Mouse (Mus musculus): ENCODE measurements around the gene Nans. TPM values are rescaled to one million over a fixed set of nuclear protein-coding genes. Genes with fewer than 3 reads are reported as not detected.

The Nans gene
- polyA plus RNA-seq, 1 experiment from 2014 or later, result 80.6 TPM

DNA sequence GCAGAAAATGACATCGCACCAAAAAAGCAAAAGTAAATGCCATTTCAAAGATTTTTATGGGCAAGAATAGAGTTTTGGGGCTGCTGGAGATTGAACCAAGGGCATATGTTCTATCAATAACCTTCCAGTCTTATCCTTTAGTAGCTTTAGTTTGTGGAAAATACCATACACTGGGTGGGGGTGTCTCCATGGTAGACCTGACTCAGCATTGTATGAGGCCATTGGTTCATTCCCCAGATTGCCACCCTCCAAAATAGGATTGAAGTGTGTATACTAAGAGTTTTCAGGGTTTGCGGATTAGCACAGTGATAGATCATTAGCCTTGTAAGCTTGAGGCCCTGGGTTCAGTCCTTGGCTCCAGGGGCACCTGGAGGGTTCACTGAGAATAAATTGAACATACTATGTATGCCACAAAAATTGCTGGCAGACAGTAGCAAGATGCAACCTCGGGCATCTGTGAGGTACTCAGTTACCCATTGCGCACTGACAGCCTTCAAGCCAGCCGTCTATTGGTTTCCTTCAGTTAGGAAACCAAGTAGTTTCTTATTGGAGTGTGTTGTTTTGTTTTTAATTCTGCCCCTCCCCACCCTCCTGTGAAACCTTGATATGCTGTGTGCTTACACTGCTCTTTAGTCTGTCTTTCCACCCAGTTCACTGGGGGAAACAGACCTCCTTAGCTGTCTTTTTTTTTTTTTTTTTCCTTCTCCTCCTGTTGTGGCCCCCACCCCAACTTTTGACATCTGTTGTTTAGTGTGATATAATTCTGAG lies 34.8 kb upstream of the Nans start:
- Histone ChIP-seq H3K4me1 (peaks cover 56% of the 10 kb centered on the region), H3K9me3 (replicated peaks) (no peaks in the 10 kb centered on the region), H3K27me3 (ENCODE audit: low read depth, poor library complexity, severe bottlenecking) (no peaks in the 10 kb centered on the region), H3K4me3 (peak overlapping the region; percentile 91; the same call in 1 of the 2 replicates), H3K36me3 (peaks cover 29% of the 10 kb centered on the region), H3K27ac (replicated peaks) (no peak overlapping the region)
- DNase-seq (ENCODE audit: low spot score), result no peak
- 90% methylated on average over 5 of the region's 5 CpGs for WGBS

DNA sequence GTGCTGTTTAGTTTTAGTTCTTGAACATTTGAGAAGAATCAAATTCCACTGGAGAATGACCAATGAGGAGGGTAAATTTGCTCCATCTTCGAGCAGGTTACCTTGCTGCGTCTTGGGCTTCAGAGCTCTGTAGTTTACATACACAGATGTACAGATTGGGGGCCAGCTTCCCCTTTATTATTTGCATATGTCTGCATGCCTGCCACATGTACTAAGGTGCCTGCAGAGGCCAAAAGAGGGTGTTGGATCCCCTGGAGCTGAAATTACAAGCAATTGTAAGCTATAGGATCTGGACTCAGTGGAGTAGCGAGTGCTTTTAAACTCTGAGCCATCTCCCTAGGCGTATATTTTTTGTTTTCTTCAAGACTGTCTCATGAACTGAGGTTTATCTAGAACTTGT lies 32.3 kb upstream of the Nans start:
- no peak for DNase-seq (ENCODE audit: low spot score)
- H3K36me3 ChIP-seq, result peaks cover 54% of the 10 kb centered on the region
- H3K9me3 ChIP-seq (replicated peaks), result no peaks in the 10 kb centered on the region
- no peaks in the 10 kb centered on the region for H3K27me3 ChIP-seq (ENCODE audit: low read depth, poor library complexity, severe bottlenecking)
- no peak overlapping the region for H3K27ac ChIP-seq (replicated peaks)
- WGBS, result 95% methylated on average over 4 of the region's 4 CpGs
- no peak overlapping the region for H3K4me3 ChIP-seq
- H3K4me1 ChIP-seq, result peaks cover 43% of the 10 kb centered on the region

DNA sequence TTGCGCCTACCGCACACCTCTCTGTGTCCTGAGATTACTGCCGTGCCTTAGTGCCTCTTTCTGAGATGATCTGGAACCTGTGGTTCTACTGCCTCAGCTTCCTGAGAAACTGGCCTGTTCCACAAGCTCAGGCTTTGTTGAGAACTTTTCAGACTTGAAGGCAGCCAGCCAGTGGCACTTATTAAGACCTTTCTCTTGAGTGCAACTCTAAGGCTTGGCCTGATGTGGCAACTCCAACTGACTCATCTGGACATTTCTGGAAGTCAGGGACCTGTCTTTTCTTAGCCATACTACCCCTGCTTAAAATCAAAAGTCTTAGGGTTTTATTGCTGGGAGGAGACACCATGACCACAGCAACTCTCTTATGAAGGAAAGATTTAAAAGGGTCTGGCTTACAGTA lies 31.9 kb upstream of the Nans start:
- no peak overlapping the region for H3K27ac ChIP-seq (replicated peaks)
- DNase-seq (ENCODE audit: low spot score), result no peak
- 89% methylated on average over 3 of the region's 3 CpGs for WGBS
- H3K36me3 ChIP-seq, result peaks cover 58% of the 10 kb centered on the region
- peaks cover 42% of the 10 kb centered on the region for H3K4me1 ChIP-seq
- no peaks in the 10 kb centered on the region for H3K27me3 ChIP-seq (ENCODE audit: low read depth, poor library complexity, severe bottlenecking)
- H3K4me3 ChIP-seq, result no peak overlapping the region
- H3K9me3 ChIP-seq (replicated peaks), result no peaks in the 10 kb centered on the region

DNA sequence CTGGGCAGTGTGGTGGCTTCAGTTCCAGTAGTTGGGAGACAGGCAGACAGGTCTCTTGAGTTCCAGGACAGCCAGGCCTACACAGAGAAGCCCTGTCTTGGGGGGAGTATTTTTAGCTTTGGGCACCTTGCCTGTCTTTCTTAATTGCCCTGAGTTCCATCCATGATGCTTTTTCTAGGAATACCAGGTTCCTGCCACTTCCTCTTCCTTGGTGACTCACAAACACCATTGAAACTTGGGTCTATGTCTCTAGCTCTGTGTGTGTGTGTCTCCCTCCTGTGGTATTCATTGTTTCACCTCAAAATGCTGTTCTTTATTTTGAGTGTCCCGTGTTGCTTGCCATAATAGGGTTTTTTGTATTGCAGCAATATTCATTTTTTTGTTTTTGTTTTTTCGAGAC lies 30.6 kb upstream of the Nans start:
- DNase-seq (ENCODE audit: low spot score), result no peak
- peaks cover 31% of the 10 kb centered on the region for H3K4me1 ChIP-seq
- WGBS, result 94% methylated on average over 2 of the region's 2 CpGs
- no peak overlapping the region for H3K27ac ChIP-seq (replicated peaks)
- H3K36me3 ChIP-seq, result peaks cover 70% of the 10 kb centered on the region
- H3K4me3 ChIP-seq, result no peak overlapping the region
- H3K27me3 ChIP-seq (ENCODE audit: low read depth, poor library complexity, severe bottlenecking), result no peaks in the 10 kb centered on the region
- no peaks in the 10 kb centered on the region for H3K9me3 ChIP-seq (replicated peaks)

DNA sequence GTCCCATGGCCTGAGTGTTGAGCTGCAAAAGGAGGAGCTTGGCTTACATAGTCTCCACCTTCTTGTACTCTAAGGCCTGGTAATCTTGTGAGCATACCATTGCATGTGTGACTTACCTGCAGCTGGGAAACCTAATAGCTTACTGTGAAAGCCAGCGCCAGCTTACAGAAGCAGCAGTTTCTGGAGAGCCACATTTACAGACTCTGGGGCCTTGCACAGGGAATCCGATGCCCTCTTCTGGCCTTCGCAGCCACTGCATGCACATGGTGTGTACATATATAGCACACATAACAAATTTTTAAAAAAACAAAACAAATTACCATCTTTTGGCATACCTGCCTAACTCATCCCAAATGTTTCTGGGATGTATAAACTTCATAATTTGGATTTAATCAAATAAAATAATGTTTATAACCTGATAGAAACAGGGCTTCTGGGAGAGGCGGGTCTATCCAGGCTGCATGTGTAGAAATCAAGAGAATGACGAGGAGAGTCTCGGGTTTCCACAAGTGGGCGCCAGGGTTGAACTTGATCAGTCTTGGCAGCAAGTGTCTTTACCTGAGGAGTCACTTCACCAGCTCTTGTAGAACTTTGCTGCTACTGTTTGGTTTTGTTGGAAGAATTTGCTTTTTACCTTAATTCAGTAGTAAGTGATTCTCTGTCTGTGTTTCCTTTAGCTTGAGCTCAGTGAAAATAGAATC lies 25.8 kb upstream of the Nans start:
- Histone ChIP-seq H3K4me1 (no peaks in the 10 kb centered on the region), H3K9me3 (replicated peaks) (no peaks in the 10 kb centered on the region), H3K27me3 (ENCODE audit: low read depth, poor library complexity, severe bottlenecking) (no peaks in the 10 kb centered on the region), H3K27ac (replicated peaks) (no peak overlapping the region), H3K36me3 (peaks cover 97% of the 10 kb centered on the region), H3K4me3 (no peak overlapping the region)
- DNase-seq (ENCODE audit: low spot score), result peak; percentile 35
- WGBS, result 89% methylated on average over 7 of the region's 7 CpGs

DNA sequence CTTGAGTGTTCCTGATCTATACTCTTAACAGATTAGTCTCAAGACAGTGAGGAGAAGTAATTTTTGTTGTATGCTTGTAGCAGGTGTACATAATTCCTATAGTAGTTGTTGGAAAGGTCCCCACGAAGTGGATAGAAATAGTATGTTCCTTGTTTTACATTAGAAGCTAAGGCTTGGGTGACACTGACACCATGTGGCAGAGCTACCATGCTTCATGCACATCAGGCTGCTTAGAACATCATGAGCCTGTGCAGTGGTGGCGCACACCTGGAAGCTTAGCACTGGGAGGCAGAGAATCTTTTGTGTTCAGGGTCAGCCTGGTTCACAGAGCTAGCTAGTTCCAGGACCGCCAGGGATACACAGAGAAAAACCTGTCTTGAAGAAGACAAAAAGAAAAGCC lies 23.3 kb upstream of the Nans start:
- H3K4me1 ChIP-seq, result no peaks in the 10 kb centered on the region
- no peaks in the 10 kb centered on the region for H3K9me3 ChIP-seq (replicated peaks)
- no peak overlapping the region for H3K27ac ChIP-seq (replicated peaks)
- no peak for DNase-seq (ENCODE audit: low spot score)
- peaks cover 100% of the 10 kb centered on the region for H3K36me3 ChIP-seq
- no peaks in the 10 kb centered on the region for H3K27me3 ChIP-seq (ENCODE audit: low read depth, poor library complexity, severe bottlenecking)
- WGBS, result 92% methylated on average over 3 of the region's 3 CpGs
- no peak overlapping the region for H3K4me3 ChIP-seq

DNA sequence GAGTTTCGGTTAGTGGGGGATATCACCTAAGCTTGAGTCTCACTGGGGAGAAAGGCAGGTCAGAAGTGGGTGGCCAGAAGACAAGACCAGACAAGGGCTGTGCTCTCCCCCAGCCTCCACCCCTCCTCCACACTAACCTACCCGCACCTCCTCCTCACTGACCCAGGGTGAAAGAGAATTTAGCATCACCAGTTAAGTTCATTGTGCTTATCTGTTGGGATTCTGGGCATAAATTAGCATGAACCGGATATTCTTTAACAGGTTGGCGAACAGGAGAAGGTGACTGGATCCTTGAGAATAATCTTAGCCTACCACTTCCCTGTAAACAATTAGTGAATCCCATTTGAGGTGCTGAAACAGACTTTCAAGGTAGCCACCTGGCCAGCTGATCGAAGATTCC lies 13.9 kb upstream of the Nans start:
- H3K27me3 ChIP-seq (ENCODE audit: low read depth, poor library complexity, severe bottlenecking), result no peaks in the 10 kb centered on the region
- no peak overlapping the region for H3K4me3 ChIP-seq
- 90% methylated on average over 5 of the region's 5 CpGs for WGBS
- DNase-seq (ENCODE audit: low spot score), result no peak
- H3K36me3 ChIP-seq, result peaks cover 92% of the 10 kb centered on the region
- no peaks in the 10 kb centered on the region for H3K9me3 ChIP-seq (replicated peaks)
- H3K4me1 ChIP-seq, result no peaks in the 10 kb centered on the region
- H3K27ac ChIP-seq (replicated peaks), result no peak overlapping the region

DNA sequence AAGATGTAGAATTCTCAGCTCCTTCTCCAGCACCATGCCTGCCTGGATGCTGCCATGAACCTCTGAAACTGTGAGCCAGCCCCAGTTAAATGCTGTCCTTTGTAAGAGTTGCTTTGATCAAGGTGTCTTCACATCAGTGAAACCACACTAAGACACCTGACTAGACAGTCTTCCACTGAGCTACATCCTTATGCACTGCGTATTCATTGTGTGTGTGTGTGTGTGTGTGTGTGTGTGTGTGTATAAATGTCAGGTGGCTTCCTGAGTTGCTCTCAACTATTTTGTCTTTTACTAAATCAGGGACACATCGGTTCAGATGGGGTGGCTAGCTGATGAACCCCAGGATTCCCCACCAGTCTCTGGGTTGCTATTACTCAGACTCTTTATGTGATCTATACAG lies 10.0 kb upstream of the Nans start:
- Histone ChIP-seq H3K9me3 (replicated peaks) (no peaks in the 10 kb centered on the region), H3K27ac (replicated peaks) (no peak overlapping the region), H3K27me3 (ENCODE audit: low read depth, poor library complexity, severe bottlenecking) (no peaks in the 10 kb centered on the region), H3K4me1 (no peaks in the 10 kb centered on the region), H3K36me3 (peaks cover 53% of the 10 kb centered on the region), H3K4me3 (no peak overlapping the region)
- DNase-seq (ENCODE audit: low spot score), result no peak
- 95% methylated on average over 2 of the region's 2 CpGs for WGBS

DNA sequence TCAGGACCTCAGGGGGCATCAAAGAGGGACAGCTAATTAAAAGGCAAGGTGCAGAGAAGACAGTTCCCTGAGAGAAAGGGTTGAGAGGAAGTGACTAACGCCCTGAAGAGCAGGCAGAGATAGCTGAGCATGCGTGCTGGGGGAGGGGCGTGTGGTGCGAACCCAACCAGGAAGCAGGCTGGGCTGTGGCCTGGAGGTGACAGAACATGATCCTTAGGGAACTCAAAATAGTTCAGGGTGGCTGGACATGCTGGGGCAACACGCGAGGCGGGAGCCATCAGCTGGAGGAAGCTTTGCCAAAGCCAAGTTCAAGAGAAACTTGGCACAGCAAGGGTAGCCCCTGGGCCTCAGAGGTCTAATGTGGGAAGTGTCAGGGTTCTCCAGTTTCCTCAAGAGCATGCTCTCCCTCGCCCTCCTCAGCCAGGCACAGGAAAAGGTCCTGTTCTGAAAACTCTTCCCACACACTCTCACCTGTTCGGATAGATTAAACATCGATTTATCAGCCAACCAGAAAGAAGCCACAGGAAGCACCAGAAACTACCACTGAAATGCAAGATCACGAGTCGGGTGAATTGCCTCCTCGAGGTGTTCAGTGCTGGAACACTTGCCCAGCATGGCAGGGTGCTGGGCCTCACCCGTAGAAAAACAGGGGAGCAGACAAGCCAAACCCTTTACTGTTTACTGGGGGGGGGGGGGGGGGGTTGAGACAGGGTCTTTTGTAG lies 3.2 kb upstream of the Nans start:
- H3K4me3 ChIP-seq, result no peak overlapping the region
- H3K9me3 ChIP-seq (replicated peaks), result no peaks in the 10 kb centered on the region
- H3K27ac ChIP-seq (replicated peaks), result no peak overlapping the region
- H3K27me3 ChIP-seq (ENCODE audit: low read depth, poor library complexity, severe bottlenecking), result no peaks in the 10 kb centered on the region
- peaks cover 11% of the 10 kb centered on the region for H3K4me1 ChIP-seq
- DNase-seq (ENCODE audit: low spot score), result no peak
- H3K36me3 ChIP-seq, result no peaks in the 10 kb centered on the region
- 62% methylated on average over 14 of the region's 14 CpGs for WGBS

DNA sequence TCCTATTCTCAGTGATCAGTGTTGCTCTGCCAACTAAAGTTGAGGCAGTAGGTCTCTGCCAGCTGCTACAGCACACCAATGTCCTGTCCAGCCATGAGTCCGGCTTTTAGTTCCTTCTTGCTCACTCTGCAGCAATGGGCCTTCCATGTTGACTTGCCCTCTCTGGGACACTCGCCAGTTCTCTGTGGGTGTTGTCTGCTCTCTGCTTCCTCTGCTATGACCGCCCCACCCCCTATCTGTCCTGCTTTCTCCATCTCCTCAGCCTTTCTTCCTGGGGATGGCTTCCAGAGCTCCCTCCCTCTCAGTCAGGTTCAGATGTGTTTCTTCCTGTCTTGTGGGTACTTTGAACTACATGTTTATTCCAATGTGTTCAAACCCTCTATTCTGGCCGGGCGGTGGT lies 1.7 kb upstream of the Nans start:
- no peak overlapping the region for H3K27ac ChIP-seq (replicated peaks)
- H3K4me1 ChIP-seq, result peaks cover 11% of the 10 kb centered on the region
- H3K36me3 ChIP-seq, result peaks cover 8% of the 10 kb centered on the region
- H3K9me3 ChIP-seq (replicated peaks), result no peaks in the 10 kb centered on the region
- no peak for DNase-seq (ENCODE audit: low spot score)
- no peaks in the 10 kb centered on the region for H3K27me3 ChIP-seq (ENCODE audit: low read depth, poor library complexity, severe bottlenecking)
- 93% methylated on average over 5 of the region's 5 CpGs for WGBS
- H3K4me3 ChIP-seq, result no peak overlapping the region

DNA sequence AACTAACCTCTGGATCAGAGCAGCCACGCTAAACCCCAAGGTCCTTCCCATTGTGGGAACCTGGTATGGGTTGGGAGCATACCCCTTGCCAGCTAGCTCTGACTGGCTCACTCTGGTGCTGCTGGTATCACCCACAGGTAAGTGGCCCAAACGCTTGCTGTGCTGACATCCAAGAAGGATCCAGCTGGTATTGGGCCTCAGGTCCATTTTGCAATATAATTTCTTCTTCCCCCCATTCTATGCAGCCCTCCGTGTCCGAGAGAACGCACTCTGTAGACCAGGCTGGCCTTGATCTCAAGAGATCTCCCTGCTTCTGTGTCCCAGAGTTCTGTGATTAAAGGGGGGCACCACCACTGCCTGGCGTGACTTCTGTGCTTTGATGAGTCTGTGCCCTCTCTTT lies 4.0 kb downstream of the Nans start:
- H3K27ac ChIP-seq (replicated peaks), result no peak overlapping the region
- whole genome bisulfite sequencing, result 95% methylated on average over 6 of the region's 6 CpGs
- peaks cover 11% of the 10 kb centered on the region for H3K4me1 ChIP-seq
- H3K9me3 ChIP-seq (replicated peaks), result no peaks in the 10 kb centered on the region
- no peak overlapping the region for H3K4me3 ChIP-seq
- DNase-seq (ENCODE audit: low spot score), result no peak
- H3K27me3 ChIP-seq (ENCODE audit: low read depth, poor library complexity, severe bottlenecking), result no peaks in the 10 kb centered on the region
- H3K36me3 ChIP-seq, result peaks cover 55% of the 10 kb centered on the region

DNA sequence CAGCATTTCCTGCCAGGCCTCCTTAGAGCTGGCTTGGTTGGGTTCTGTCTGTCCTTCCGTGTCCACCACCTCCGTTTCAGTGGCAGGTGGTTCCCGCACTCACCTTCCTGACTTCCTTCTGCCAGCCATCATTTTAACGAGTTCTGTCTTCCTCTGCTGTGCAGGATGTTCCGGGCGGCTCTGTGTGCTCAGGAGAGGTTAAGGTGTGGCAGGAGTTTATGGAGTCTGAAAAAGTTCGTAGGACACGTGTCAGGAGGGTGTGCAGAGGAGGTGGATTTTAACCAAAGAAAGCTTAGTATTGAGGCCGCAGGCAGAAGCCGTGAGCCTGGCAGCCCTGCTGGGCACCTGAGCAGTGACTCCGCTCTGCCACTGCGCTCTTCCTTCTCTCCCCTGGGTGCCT lies 6.5 kb downstream of the Nans start:
- H3K36me3 ChIP-seq, result peaks cover 70% of the 10 kb centered on the region
- H3K27ac ChIP-seq (replicated peaks), result no peak overlapping the region
- peaks cover 2% of the 10 kb centered on the region; the same call in 1 of the 2 replicates for H3K27me3 ChIP-seq (ENCODE audit: low read depth, poor library complexity, severe bottlenecking)
- no peaks in the 10 kb centered on the region for H3K9me3 ChIP-seq (replicated peaks)
- 92% methylated on average over 12 of the region's 12 CpGs for WGBS
- peaks cover 7% of the 10 kb centered on the region for H3K4me1 ChIP-seq
- H3K4me3 ChIP-seq, result no peak overlapping the region
- no peak for DNase-seq (ENCODE audit: low spot score)

All from midbrain, embryonic 10.5 days (tissue).